Mouse (Mus musculus): ENCODE measurements around the gene 1700012P22Rik. TPM values are rescaled to one million over a fixed set of nuclear protein-coding genes. Genes with fewer than 3 reads are reported as not detected.

Gene 1700012P22Rik
- polyA plus RNA-seq, 2 experiments = not detected

GRCm38 (mm10) chr4:144428868-144429267, 9.7 kb downstream of the 1700012P22Rik start:
- H3K4me1 ChIP-seq (replicated peaks; ENCODE audit: control insufficient read depth in 2 of 2, insufficient read depth in 2 of 2, low read length in 1 of 2) = no peaks in the 10 kb centered on the region
- 10% methylated on average over 3 of the region's 3 CpGs for WGBS (ENCODE audit: insufficient replicate concordance)
- H3K4me2 ChIP-seq (ENCODE audit: low read depth) = no peak overlapping the region

GRCm38 (mm10) chr4:144424590-144424989, 14.0 kb downstream of the 1700012P22Rik start:
- Histone ChIP-seq H3K4me2 (ENCODE audit: low read depth) (no peak overlapping the region), H3K36me3 (replicated peaks; ENCODE audit: control insufficient read depth, insufficient read depth, low read depth) (no peaks in the 10 kb centered on the region), H3K9ac (replicated peaks) (no peak overlapping the region), H3K27ac (no peak overlapping the region), H3K4me3 (ENCODE audit: insufficient read depth in 1 of 2, low read depth in 2 of 2, low read length in 2 of 2) (no peak overlapping the region), H3K4me1 (replicated peaks; ENCODE audit: control insufficient read depth in 2 of 2, insufficient read depth in 2 of 2, low read length in 1 of 2) (no peaks in the 10 kb centered on the region), H3K9me3 (ENCODE audit: control insufficient read depth, low read length) (no peaks in the 10 kb centered on the region), H3K27me3 (ENCODE audit: control insufficient read depth, insufficient read depth, low read length) (no peaks in the 10 kb centered on the region)
- DNase-seq (ENCODE audit: low read depth in 3 of 3, low spot score in 3 of 3) (no peak), ATAC-seq (ENCODE audit: insufficient read depth) (no peak)
- 37% methylated on average over 5 of the region's 5 CpGs for WGBS (ENCODE audit: insufficient replicate concordance)
- no peak for TF ChIP-seq CTCF (IDR thresholded peaks at IDR 0.05; ENCODE audit: low read depth)
- no peak for TF ChIP-seq EP300 (IDR thresholded peaks at IDR 0.05; ENCODE audit: low read depth)

More at GRCm38 (mm10) chr4:144428868-144429267, 9.7 kb downstream of the 1700012P22Rik start:
- Histone ChIP-seq H3K9ac (replicated peaks) (no peak overlapping the region), H3K9me3 (ENCODE audit: control insufficient read depth, low read length) (no peaks in the 10 kb centered on the region), H3K27me3 (ENCODE audit: control insufficient read depth, insufficient read depth, low read length) (no peaks in the 10 kb centered on the region), H3K36me3 (replicated peaks; ENCODE audit: control insufficient read depth, insufficient read depth, low read depth) (no peaks in the 10 kb centered on the region), H3K27ac (no peak overlapping the region), H3K4me3 (ENCODE audit: insufficient read depth in 1 of 2, low read depth in 2 of 2, low read length in 2 of 2) (no peak overlapping the region)
- DNase-seq (ENCODE audit: low read depth in 3 of 3, low spot score in 3 of 3) = peak in 2 of 3 experiments; percentile 4 to 22
- ATAC-seq (ENCODE audit: insufficient read depth) = no peak
- TF ChIP-seq EP300 (IDR thresholded peaks at IDR 0.05; ENCODE audit: low read depth) (no peak), CTCF (IDR thresholded peaks at IDR 0.05; ENCODE audit: low read depth) (peak; percentile 21; the same call in 1 of the 2 replicates)

- no peak overlapping the region for H3K9ac ChIP-seq (replicated peaks)
- no peak overlapping the region for H3K4me2 ChIP-seq (ENCODE audit: low read depth)
- no peak overlapping the region for H3K27ac ChIP-seq
- ATAC-seq (ENCODE audit: insufficient read depth) (no peak), DNase-seq (ENCODE audit: low read depth in 3 of 3, low spot score in 3 of 3) (no peak)
- no peak for TF ChIP-seq EP300 (IDR thresholded peaks at IDR 0.05; ENCODE audit: low read depth)
- peak; percentile 50 for TF ChIP-seq CTCF (IDR thresholded peaks at IDR 0.05; ENCODE audit: low read depth)
- no peaks in the 10 kb centered on the region for H3K36me3 ChIP-seq (replicated peaks; ENCODE audit: control insufficient read depth, insufficient read depth, low read depth)
- no peaks in the 10 kb centered on the region for H3K27me3 ChIP-seq (ENCODE audit: control insufficient read depth, insufficient read depth, low read length)
- no peak overlapping the region for H3K4me3 ChIP-seq (ENCODE audit: insufficient read depth in 1 of 2, low read depth in 2 of 2, low read length in 2 of 2)
- H3K4me1 ChIP-seq (replicated peaks; ENCODE audit: control insufficient read depth in 2 of 2, insufficient read depth in 2 of 2, low read length in 1 of 2) = no peaks in the 10 kb centered on the region
- no peaks in the 10 kb centered on the region for H3K9me3 ChIP-seq (ENCODE audit: control insufficient read depth, low read length)
Measured at GRCm38 (mm10) chr4:144420644-144421043, 17.9 kb downstream of the 1700012P22Rik start.

- H3K9me3 ChIP-seq (ENCODE audit: control insufficient read depth, low read length) = no peaks in the 10 kb centered on the region
- H3K4me1 ChIP-seq (replicated peaks; ENCODE audit: control insufficient read depth in 2 of 2, insufficient read depth in 2 of 2, low read length in 1 of 2) = no peaks in the 10 kb centered on the region
- no peaks in the 10 kb centered on the region for H3K36me3 ChIP-seq (replicated peaks; ENCODE audit: control insufficient read depth, insufficient read depth, low read depth)
- no peak within 1 kb of the TSS for H3K4me2 ChIP-seq (ENCODE audit: low read depth)
- no peak within 1 kb of the TSS for H3K9ac ChIP-seq (replicated peaks)
- no peak for DNase-seq (ENCODE audit: low read depth in 3 of 3, low spot score in 3 of 3)
- no peak within 1 kb of the TSS for H3K27ac ChIP-seq
- no peak for TF ChIP-seq CTCF (IDR thresholded peaks at IDR 0.05; ENCODE audit: low read depth)
- TF ChIP-seq EP300 (IDR thresholded peaks at IDR 0.05; ENCODE audit: low read depth) = no peak
- 56% methylated on average over 9 of the region's 9 CpGs for WGBS (ENCODE audit: insufficient replicate concordance)
- no peaks in the 10 kb centered on the region for H3K27me3 ChIP-seq (ENCODE audit: control insufficient read depth, insufficient read depth, low read length)
- ATAC-seq (ENCODE audit: insufficient read depth) = no peak
- no peak within 1 kb of the TSS for H3K4me3 ChIP-seq (ENCODE audit: insufficient read depth in 1 of 2, low read depth in 2 of 2, low read length in 2 of 2)
Measured at GRCm38 (mm10) chr4:144408290-144408689, 30.3 kb downstream of the 1700012P22Rik start, which contains the start of gene Pramef12. Pramef12 (minus strand) TSS chr4:144408464.

GRCm38 (mm10) chr4:144406261-144406660, 32.3 kb downstream of the 1700012P22Rik start:
- ATAC-seq (ENCODE audit: insufficient read depth) (no peak), DNase-seq (ENCODE audit: low read depth in 3 of 3, low spot score in 3 of 3) (no peak)
- no peak overlapping the region for H3K4me2 ChIP-seq (ENCODE audit: low read depth)
- no peak overlapping the region for H3K4me3 ChIP-seq (ENCODE audit: insufficient read depth in 1 of 2, low read depth in 2 of 2, low read length in 2 of 2)
- H3K9me3 ChIP-seq (ENCODE audit: control insufficient read depth, low read length) = no peaks in the 10 kb centered on the region
- 48% methylated on average over 3 of the region's 3 CpGs for WGBS (ENCODE audit: insufficient replicate concordance)
- TF ChIP-seq EP300 (IDR thresholded peaks at IDR 0.05; ENCODE audit: low read depth) (no peak), CTCF (IDR thresholded peaks at IDR 0.05; ENCODE audit: low read depth) (no peak)
- H3K27ac ChIP-seq = no peak overlapping the region
- H3K27me3 ChIP-seq (ENCODE audit: control insufficient read depth, insufficient read depth, low read length) = no peaks in the 10 kb centered on the region
- no peaks in the 10 kb centered on the region for H3K36me3 ChIP-seq (replicated peaks; ENCODE audit: control insufficient read depth, insufficient read depth, low read depth)
- no peaks in the 10 kb centered on the region for H3K4me1 ChIP-seq (replicated peaks; ENCODE audit: control insufficient read depth in 2 of 2, insufficient read depth in 2 of 2, low read length in 1 of 2)
- no peak overlapping the region for H3K9ac ChIP-seq (replicated peaks)

All from liver, embryonic 14.5 days (tissue).